Mouse (Mus musculus) layer of hippocampus, adult 11-12 months (tissue): ENCODE results near the gene Noxred1.
"Not testable (repeated sequence)": the region's sequence is repeated elsewhere in the genome, so short reads cannot be mapped to it uniquely, and the experiment has no call there.

Experiments used
- DNase-seq: peaks from one replicate; pipeline ENCODE4 v3.0.0; 2022; ENCODE audit warnings: low spot score

Noxred1 gene

DNA sequence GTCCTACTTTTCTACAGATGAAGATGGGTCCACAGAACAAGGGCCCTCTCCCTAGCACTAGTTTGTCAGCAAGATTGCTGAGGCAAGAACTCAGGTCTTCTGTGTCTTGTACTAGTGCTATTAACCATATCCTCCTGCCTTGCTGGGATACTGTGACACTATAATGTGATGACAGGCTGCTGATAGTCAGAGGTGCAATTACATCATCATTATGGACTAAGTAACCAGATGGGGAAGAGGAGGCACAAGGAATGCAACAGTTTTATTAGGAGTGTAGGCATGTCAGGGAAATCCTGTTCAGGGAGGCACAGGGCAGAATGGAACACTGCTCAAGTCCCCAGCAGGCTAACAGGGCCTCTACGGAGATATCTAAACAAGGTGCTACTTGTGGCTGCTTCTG lies at the start of gene Noxred1:
Gene Noxred1, minus strand, starts transcription at position 101 of the 400 bp plus-strand sequence.
- no peak for DNase-seq

DNA sequence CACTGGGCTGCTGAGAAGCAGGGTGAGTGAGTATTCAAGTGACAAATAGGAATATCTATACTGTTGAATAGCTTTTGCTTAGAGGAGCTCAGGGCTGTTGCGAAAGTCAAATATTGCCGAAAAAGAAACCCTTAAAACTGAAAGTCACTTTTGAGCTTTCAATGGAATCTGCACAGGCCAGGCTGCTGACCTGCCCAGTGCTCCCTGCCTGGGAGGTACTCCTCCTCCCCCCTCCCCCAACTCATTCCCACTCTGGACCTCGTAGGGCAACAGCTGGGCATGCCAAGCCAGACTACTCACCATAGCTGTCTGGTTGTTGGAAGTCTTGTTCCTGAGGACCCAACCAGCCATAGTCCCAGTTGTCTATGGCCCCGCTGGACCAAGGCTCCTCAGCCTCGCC lies 46.2 kb upstream of the Noxred1 start:
- DNase-seq, result no peak

DNA sequence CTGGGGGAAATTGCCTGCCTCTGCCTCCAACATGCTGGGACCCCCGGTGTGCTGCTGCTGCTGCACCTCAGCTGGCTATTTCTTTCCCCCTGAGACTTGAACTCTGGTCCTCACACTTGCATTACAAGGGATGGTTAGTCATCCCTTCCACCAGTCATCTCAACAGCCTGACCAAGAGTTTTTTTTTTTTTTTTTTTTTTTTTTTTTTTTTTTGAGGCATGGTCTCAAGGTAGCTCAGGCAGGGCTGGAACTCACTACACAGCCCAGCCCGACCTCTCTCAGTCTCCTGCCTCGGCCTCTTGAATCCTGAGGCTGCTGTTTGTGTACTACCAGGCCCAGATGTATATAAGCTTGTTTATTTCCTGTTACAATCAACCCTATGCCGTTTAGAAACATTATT lies 45.7 kb upstream of the Noxred1 start:
- no peak for DNase-seq

DNA sequence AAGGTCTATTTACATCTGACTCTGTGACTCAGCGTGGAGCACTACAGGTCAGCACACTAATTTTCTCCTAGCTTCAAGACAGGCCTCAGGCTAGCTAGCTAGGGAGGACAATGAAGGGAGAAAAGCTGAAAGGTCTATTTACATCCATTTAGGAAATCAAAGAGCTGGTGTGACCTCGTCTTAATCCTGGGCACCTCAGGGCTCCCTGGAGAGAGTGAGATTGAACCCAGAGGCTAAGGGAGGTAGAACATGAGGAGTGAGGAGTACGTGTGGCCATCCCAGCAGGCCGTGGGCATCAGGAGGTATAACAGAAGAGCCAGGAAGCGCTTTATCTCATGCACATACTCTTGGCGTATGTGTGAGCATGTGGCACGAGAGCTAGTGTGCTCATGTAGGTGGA lies 45.2 kb upstream of the Noxred1 start:
- DNase-seq, result no peak

DNA sequence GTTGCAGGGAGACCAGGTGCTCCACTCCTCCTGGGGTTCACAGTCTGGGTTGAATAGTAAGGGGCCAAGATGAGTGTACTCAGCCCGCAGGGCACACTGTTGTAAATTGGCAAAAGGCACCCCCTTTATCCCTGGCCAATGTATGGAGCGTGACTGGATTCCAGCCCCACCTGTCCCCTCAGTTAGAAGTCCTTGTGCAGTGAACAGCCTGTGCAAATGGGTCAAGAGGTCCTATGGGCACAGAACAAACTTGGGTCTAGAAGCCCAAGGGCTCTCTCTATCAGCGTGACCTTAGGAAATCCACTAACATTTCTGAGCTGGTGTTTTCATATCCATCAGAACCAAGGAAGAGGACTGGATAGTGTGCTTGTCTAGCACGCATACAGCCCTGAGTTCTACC lies 44.2 kb upstream of the Noxred1 start:
- DNase-seq, result no peak

DNA sequence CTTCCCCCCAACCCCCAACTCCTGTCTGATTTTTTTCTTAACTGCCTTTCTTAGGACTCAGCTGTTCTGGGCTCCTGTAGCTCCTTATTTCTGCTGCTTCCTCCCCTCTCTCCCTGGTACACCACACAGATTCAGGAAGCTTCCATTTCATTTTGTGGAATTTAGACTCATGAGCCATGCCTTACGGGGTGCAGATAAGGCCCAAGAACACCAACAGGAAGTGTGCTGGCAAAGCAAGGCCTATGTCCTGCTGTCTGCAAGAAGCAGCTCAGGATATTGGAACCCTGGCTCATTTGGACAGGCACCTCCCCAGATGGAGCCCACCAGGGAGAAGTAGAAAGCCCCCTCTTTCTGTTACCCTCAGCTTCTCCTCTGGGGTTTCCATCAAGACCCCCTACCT lies 43.2 kb upstream of the Noxred1 start:
- DNase-seq, result no peak

DNA sequence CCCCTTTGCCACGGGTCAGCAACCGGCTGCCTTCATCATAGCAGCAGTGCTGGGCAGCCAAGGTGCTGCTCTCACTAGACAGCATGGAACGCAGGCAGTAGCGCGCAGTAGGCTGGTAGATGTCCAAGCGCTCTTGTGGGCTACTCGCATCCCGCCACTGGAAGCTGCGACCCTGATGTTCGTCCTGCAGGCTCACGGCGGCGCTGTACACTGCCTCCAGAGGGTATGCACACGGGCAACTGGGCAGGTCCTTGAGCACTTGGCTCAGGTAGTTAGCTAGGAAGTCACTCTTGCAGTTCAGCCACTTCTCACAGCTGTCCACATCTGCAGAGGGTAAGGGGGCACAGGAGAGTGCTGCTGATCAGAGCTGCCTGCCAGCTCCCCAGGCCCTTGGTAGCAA lies 41.3 kb upstream of the Noxred1 start:
- no peak for DNase-seq

DNA sequence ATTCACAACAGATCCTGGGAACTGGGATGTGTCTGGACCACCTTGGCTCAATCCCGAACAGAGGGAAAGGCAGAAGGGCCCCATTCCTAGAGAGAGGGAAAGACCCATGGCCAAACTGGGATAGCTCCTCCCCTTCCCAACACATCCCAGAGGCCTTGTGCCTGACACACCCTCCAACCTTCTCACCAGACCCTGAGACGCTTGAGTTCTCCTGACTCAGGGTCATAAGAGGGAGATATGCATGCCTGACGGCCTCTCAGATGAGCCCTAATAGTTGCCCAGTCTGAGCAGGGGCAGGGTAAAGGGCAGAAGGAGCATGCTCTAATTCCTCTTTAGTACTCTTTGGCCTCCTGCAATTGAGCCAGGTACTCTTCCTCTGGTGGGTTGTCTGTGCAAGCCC lies 40.8 kb upstream of the Noxred1 start:
- DNase-seq, result no peak

DNA sequence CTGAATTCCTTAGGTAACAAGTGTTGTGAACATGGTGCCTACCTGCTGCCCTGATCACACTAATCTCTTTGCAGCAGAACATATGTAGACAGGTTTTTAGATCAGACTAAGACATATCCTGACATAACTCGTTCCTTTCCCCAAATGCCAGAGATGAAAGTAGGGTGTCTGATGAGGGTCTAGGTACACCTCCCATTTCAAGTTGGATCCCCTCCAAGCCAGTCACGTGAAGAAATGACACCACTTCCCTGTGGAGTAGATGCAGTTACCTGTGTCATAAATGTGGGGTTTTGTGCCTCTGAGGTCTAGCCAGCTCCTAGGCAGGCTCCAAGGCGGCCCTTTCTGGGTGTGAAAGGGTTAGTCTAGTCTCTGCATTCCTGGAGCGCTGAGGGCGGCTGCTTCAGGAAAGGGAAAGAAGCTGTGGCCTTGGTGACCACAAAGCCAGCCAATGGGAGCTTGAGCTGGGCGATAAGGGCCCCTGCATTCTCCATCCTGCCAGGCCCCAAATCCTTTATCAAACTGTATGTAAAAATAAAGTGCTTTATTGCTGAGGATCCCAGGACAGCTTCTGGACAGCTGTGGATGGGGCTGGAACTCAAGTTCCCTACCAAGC lies 39.7 kb upstream of the Noxred1 start:
- DNase-seq, result no peak

DNA sequence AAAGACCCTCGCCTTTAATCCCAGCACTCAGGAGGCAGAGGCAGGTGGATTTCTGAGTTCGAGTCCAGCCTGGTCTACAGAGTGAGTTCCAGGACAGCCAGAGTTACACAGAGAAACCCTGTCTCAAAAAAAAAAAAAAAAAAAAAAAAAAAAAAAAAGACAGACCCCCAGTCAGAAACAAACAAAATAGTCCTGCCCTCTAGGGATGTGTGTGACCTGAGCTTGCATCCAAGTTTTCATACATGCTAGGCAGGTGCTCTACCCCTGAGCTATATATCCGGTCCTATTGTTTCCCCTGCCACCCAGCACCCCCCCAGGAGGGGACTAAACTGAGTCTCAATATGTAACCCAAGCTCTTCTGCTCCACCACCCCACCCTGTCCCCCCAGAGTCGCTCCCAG lies 38.7 kb upstream of the Noxred1 start:
- DNase-seq, result not testable (repeated sequence)

DNA sequence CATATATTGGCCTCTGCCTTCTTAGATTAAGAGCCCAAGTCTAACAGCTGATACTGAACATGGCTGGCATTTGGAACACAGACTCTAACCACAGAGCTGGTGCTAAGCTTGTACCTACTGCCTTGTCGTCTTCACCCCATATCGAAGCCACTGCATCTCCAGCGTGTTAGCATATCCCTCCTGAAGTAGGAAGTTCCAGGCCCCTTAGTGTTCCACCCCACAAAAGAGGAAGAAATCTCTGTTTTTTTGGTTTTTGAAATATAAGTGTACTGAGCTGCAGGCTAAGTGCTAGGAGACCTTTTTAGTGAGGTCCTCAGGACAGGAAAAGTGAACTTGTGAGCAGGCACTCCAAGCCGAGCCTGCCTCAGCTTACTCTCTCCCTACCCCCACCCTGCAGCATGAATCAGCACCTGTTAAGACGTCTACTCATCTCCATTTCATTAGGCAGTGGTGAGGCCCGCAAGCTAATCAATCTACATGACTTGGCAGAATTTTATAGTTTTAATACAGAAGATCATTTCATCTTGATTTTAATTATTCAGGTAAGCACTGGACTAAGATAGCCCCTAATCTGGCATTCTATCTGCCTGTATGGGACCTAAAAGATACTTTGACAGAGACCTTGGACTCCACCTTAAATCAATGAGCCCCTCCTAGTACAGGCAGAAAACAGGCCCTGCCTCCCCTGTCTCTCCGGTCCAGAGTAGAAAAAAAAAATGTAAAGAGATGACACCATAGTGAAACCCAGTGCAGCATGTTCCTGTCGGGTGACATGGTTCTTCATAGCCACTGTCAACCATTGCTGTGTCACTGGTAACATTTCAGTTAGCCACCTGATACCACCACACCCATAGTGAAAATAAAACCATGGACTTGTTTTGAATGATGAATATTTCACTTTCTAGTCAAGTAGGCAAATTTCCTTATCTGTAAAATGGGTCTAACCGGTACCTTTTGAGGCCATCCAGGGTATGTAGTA lies 36.6 kb upstream of the Noxred1 start:
- DNase-seq, result no peak

DNA sequence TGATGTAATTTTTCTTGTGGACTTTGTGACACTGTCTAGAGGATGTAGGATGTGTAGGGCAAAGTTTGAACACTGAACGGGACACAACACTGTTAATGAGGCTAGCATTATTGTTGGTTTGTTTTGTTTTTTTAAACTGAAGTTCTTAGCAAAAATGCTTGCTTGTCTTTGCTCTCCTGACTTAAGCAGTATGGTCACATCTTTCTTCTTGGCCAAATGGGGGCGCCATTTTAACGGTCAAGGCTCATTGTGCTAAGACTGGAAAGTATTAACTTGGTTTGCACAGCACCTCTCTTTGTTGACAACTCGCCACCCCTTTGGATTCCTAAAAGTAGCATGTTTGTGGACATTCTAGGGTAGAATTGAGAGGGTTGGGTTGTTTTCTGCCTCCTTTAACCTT lies 29.1 kb upstream of the Noxred1 start:
- no peak for DNase-seq

DNA sequence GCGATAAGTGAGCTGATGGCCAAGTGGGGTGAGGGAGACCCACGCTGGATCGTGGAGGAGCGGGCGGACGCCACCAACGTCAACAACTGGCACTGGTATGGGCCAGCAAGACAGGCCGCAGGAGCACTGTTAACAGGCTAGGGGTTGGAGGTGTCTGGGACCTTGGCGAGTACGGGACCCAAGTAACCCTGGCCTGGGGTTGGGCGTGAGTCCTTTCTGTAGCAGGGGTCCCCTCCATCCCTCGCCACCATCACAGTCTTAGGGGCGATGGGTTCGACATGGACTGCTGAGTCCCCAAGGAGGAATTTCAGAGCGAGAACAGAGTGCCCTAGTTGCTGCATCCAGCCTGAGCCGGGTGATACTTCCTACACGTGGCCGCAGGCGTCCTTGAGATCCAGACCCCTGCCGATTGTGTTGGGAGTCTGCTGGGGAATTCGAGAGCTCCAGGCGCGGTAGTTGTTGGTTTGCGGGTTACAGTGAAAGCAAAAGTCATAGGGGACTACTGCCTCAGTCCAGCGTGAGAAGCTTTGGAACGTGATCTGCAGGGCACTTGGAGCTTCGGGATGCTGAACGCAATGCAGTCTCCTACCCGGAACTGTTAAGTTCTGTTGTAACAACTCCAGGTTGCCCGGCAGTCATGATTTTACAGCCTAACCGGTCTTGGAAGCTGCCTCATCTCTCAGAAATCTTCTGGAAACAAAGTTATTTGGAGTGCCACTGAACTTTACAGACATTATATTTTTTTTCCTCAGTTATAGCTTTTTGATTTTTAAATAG lies 28.5 kb upstream of the Noxred1 start:
- DNase-seq, result no peak

DNA sequence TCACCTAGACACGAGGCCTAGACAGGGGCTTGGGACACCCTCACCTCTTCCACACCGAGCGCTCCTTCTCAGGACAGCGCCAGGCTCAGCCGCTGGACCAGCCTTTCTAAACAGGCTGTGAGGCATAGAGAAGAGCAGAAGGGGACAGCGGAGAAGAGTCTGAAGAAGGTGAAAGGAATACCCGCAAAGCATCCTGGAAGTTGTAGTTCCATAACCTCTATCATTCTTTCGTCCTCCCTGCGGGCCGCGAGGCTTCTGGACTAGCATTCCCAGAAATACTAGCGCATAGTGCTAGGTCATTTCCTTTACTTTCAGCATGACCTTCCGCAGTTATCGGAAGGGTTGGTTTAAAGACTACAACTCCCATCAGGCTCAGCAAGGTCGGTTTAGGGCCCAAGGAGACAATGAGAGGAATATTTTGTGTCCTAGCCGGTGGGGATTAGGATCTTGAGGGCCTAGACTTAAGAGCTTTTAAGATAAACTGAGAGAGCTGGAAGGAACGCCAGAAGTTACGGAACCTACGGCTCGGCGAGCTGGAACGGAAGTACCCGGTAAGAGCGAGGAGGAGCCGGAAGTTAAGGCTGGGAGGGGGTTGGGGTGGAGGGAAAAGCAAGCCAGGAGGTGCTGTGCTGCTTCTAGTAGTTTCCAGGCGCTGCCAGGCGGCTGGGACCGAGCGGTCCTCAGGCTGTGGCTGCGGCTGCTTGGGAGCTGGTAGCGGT lies 27.7 kb upstream of the Noxred1 start, which contains the start of the genes Vipas39 and Ahsa1:
Gene Vipas39, minus strand, starts transcription at position 149 of the 719 bp plus-strand sequence.
Gene Ahsa1, plus strand, starts transcription at position 372 of the 719 bp plus-strand sequence.
- DNase-seq, result peak; percentile 94

DNA sequence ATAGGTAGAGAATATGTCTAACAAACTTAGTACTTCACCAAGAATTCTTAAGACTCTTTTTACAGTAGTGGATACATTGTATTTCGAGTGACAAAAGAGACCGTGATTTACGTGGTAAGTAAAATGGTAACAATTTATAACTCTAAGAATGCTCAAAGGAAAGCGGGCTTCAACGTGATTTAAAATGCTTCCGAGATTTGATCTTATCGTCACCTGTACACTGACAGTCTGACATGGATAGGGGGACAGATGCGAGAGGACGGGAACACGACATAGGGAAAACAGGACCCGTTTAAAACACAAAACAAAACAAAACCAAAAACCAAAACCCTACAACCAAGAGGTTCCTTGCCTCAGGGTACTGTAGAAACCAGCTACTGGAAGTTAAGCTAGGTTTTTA lies 26.9 kb upstream of the Noxred1 start:
- DNase-seq, result no peak

DNA sequence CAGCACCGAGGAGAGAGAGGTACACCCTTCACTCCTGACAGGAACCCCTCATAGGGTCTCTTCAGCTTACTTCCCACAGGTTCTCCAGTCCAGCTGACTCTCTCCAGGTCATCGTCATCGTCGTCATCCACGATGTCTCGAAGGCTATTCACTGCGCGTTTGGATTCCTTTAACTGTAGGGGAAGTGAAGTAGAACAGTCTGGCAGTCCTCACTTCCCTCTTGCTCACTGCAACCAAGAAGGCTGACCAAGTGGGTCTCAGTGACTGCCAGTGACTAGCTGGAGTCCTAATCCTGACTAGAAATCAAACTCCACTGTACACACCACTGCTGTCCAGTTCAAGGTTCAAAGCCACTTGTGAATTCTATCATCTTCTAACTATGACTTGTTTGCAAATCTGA lies 22.0 kb upstream of the Noxred1 start:
- DNase-seq, result no peak

DNA sequence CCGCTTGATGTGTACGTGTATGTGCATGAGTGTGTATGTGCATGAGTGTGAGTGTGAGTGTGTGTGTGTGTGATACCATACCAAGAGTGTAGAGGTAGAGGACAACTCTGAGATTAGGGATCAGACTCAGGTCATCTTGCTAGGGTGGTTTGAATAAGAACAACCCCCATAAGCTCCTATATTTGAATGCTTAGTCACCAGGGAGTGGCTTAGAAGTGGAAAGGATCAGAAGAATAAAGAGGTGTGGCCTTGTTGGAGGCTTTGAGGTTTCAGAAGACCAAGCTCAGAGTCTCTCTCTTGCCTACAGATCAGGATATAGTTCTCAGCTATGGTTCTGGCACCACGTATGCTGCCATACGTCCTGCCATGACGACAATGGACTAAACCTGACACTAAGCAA lies 18.1 kb upstream of the Noxred1 start:
- no peak for DNase-seq

DNA sequence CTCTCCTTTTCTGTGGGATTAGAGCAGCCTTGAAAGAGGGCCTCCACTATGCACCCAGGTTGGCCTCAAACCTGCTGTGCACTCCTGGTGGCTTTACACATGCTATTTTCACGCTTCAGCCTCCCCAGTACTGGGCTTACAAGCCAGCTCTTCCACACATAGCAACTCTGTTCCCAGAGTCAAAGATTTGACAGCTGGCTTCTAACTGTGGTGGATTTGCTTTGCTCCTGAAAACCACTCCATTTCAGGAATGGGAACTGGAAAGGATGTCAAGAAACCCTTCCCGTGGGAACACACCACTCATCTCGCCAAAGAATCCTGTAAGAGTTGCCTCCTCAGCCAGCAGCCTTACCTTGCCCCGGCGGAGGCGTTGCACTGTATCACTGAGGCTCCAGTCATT lies 15.3 kb upstream of the Noxred1 start:
- no peak for DNase-seq

DNA sequence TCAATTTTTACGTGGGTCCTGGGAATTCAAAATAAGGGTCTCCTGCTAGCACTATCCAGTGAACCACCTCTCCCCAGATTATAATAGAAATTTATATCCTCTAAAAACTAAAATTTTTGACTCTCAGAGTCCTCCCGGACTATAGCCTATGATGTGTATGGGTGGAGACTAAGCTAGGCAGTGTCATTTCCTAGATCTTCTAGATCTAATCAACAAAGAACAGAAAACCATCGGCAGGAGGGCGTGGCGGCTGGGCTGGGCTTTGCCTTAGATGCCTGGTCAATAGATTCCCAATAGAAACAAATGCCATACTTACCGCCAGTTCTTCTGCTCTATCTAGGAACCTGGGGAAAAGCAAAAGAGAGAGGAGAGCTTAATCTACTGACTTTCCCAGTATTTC lies 11.6 kb upstream of the Noxred1 start:
- DNase-seq, result no peak

DNA sequence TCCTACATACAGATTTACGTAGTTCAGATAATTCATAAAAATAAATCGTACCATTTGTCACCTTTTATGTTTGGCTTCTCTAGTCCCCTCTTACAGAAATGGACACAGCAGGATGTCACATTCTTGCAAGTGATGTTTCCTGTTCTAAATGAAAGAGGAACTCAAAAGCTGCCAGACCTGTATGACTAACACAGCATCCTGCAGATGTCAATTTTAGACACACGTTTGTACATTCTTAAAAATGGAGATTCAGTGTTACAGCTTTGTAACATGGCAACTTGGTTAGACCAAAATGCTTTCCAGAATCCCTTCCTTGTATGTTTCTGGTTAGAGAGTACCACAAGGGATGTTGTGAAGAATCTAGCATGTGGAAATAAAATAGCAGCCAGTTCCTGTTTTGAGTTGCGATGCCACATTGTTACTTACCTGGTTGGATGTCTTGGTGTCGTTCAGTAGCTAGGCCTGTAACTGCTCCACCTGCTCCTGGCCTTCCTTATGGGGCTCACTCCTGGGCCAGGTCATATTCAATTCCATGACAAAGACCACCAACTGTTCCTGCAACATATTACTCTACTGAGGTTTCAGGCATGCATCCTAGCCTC lies 1.5 kb downstream of the Noxred1 start:
- no peak for DNase-seq

DNA sequence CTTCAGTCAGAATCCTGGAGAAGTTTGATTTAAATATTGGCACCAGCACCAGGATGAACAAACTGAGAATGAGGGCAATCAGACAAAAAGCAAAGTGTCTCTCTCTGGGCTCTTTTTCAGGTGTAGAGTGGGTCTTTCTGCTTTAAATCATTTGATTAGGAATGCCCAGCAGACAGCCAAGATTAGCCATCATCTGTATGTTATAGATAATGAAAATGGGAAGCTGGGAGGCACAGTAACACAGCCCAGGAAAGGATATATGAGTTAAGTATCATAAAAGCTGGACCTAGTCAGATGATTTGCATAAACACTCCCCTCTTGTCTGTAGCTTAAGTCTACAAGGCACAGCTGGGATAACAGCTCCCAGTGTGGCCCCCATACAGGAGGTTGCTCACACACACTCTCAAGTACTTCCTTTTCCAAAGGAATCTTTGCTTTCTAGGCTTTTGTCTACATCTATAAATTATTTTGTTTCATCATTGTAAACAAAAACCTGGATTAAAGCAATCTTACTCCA lies 8.1 kb downstream of the Noxred1 start:
- DNase-seq, result no peak
